Mouse (Mus musculus) CH12.LX (cell line): Measurements from ENCODE around the gene Gm49380.

Experiments
- CTCF ChIP-seq, 2 experiments: IDR thresholded peaks in 1 of 2; conservative IDR thresholded peaks in 1 of 2; 2 replicates each; pipeline ENCODE4 v1.5.1; 2011 to 2012; ENCODE audit warnings: low read depth in 2 of 2, low read length in 2 of 2, improper control_type of control experiment in 1 of 2, inconsistent platforms in 1 of 2, mild to moderate bottlenecking in 1 of 2, moderate library complexity in 1 of 2
- E2F4 ChIP-seq: IDR thresholded peaks from 2 replicates; pipeline ENCODE4 v1.6.1; 2011; ENCODE audit warnings: low read depth, low read length, improper control_type of control experiment; ENCODE audit not compliant: insufficient replicate concordance
- ELF1 ChIP-seq: IDR thresholded peaks from 2 replicates; pipeline ENCODE4 v1.6.1; 2014; ENCODE audit warnings: low read depth, mild to moderate bottlenecking, inconsistent platforms, low read length, improper control_type of control experiment
- EP300 ChIP-seq: IDR thresholded peaks from 2 replicates; pipeline ENCODE4 v1.6.1; 2011; ENCODE audit warnings: low read length, improper control_type of control experiment
- GABPA ChIP-seq: IDR thresholded peaks from 2 replicates; pipeline ENCODE4 v1.6.1; 2012; ENCODE audit warnings: low read depth, low read length, improper control_type of control experiment, inconsistent platforms; ENCODE audit not compliant: insufficient replicate concordance
- HCFC1 ChIP-seq: IDR thresholded peaks from 2 replicates; pipeline ENCODE4 v1.6.1; 2012; ENCODE audit warnings: low read depth, mild to moderate bottlenecking, inconsistent platforms, low read length, improper control_type of control experiment
- MAZ ChIP-seq: IDR thresholded peaks from 2 replicates; pipeline ENCODE4 v1.6.1; 2012; ENCODE audit warnings: low read depth, mild to moderate bottlenecking, inconsistent platforms, low read length, improper control_type of control experiment, moderate library complexity
- MYC ChIP-seq: IDR thresholded peaks from 2 replicates; pipeline ENCODE4 v1.6.1; 2011; ENCODE audit warnings: low read depth, mild to moderate bottlenecking, improper control_type of control experiment, low read length
- POLR2A ChIP-seq: IDR thresholded peaks from 2 replicates; pipeline ENCODE4 v1.6.1; 2011; ENCODE audit warnings: low read depth, mild to moderate bottlenecking, improper control_type of control experiment, low read length
- RCOR1 ChIP-seq: conservative IDR thresholded peaks from 2 replicates; pipeline ENCODE4 v1.6.1; 2012; ENCODE audit warnings: low read depth, mild to moderate bottlenecking, inconsistent platforms, low read length, improper control_type of control experiment
- ZC3H11A ChIP-seq: IDR thresholded peaks from 2 replicates; pipeline ENCODE4 v1.6.1; 2012; ENCODE audit warnings: low read depth, mild to moderate bottlenecking, inconsistent platforms, low read length, improper control_type of control experiment

GRCm38 (mm10) chr9:44134851-44135730 is 21.8 kb upstream of the Gm49380 start:
- TF ChIP-seq POLR2A: no peak
- TF ChIP-seq ELF1: no peak
- no peak for TF ChIP-seq EP300
- TF ChIP-seq CTCF (conservative IDR thresholded peaks at IDR 0.05 in 1 of 2, IDR thresholded peaks at IDR 0.05 in 1 of 2; ENCODE audit: low read depth in 2 of 2, low read length in 2 of 2): no peak
- no peak for TF ChIP-seq MYC
- TF ChIP-seq MAZ: no peak
- TF ChIP-seq E2F4: no peak
- TF ChIP-seq ZC3H11A: no peak
- TF ChIP-seq HCFC1: no peak
- TF ChIP-seq GABPA: no peak
- TF ChIP-seq RCOR1: no peak
